Mouse (Mus musculus) gastrocnemius, postnatal 25 days (tissue): ENCODE data around the gene Nrg3. TPM values are rescaled to one million over a fixed set of nuclear protein-coding genes. Genes with fewer than 3 reads are reported as not detected.
A peak's percentile ranks its signal among the peaks of the same experiment; 100 is the strongest.
"Not testable (repeated sequence)": the region's sequence is repeated elsewhere in the genome, so short reads cannot be mapped to it uniquely, and the experiment has no call there.

Experiments used
- DNase-seq: peaks from one replicate; pipeline ENCODE4 v3.0.0; 2022
- total RNA-seq, 2 experiments: library from RNA; stranded (reverse); gene quantifications; 1 replicate in 1 of 2; 2 replicates in 1 of 2; pipeline ENCODE4 v1.2.3; 2021

Gene Nrg3
- total RNA-seq, 2 experiments from 2014 or later: not detected

DNA sequence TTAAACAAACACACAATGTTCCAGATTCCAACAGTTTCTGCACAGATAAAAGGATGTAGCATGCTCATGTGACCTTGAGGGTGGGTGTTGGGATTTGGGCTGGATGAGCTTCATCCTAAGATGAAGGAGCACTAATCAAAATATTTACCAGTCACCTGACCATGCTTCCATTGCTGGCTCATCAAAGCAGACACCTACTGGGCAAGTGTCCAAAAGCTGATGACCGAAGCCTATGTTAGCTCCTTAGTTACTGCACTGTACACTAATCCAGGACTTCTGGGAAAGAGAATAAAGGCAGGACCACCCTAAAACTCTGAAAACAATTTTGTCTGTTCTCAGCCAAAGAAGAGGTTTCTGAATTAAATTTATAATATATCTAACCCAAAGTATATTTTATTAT is 261.4 kb downstream of the Nrg3 start:
- no peak for DNase-seq

DNA sequence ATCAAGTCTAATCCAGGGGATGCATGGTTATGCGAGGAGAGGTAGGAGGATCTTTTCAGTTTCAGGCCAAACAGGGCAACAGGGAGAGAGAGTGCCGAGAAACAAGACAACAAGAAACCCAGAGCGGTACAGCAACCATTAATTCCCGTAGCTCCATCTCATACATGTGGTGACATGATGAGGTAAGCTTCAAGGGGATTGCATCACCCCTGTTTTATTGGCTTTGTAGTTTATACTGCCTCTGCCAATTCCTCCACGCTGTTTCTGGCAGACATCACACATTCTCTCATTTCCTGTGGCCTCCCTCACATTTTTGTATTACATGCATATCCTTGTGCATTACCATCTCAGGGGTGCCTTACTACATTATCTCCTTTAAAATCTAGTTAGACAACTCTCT is 280.9 kb downstream of the Nrg3 start:
- peak; percentile 5 for DNase-seq

DNA sequence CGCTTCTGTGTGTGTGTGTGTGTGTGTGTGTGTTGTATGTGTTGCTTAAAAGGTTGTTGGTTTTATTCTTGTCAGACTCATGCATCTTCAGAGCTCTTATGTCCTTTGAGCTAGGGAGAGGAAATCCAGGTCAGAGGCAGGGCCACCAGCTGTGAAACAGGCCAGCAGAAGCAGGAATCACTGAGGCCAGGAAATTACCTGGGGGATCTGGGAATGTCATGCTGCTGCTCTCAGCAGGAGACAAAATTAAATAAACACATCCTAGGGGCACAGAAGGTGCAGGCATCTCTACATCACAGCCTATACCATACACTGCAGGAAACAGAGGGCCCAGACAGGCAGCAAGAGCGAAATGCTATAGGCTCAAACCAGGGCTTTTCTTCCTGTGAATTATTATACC is 299.2 kb downstream of the Nrg3 start:
- no peak for DNase-seq

DNA sequence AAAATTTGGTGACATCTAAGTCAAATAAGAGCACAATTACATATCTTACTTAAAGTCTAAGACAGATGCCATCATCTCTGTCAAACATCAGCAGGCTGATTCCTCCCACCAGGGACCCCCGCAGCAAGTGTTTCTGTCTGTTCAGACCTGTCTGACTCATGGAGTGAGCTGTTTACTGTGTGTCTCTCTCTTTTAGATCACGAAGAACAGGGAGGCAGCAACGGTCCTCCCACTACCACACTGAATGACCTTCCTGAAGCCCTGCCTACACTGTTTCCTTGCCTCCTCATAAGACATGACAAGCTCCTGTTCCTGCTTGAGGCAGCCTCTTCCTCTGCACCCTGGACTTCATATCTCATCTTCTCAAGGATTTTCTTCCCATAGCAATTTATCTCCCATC is 312.7 kb downstream of the Nrg3 start:
- DNase-seq: no peak

DNA sequence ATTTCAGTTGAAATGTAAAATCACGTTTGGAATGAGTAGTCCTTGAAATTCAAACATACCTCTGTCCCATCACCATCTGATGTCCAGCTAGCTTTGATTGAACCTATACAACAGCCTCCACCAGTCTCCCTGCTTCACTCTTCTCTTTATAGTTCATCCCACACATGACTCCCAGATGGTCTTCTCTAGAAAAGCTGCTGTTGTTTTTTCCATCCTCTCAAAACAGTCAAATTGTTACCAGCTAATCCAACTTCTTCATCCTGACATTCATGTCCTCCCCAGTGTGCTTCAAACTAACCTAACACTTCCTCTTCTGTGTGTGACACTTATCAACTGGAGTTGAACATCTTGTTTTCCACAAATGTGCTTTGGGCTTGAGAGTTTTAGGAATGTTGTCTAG is 317.4 kb downstream of the Nrg3 start:
- DNase-seq: no peak

DNA sequence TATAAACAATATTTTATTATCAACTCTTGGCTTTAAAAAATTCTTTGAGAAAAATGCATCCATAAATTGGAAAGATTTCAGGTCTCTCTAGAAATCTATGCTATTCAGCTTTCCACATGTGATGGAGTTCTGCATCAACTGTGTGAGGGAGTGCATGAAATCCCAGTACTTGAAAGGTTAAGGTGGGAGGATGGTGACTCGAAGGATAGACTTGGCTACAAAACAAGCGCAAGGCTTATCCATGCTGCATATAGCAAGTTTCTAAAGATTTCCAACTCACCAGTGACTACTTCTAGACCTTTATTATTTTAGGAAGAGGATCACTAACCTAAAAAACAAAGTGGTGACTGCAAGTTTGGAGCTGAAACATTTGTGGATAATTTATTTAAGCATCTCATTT is 343.1 kb downstream of the Nrg3 start:
- no peak for DNase-seq

DNA sequence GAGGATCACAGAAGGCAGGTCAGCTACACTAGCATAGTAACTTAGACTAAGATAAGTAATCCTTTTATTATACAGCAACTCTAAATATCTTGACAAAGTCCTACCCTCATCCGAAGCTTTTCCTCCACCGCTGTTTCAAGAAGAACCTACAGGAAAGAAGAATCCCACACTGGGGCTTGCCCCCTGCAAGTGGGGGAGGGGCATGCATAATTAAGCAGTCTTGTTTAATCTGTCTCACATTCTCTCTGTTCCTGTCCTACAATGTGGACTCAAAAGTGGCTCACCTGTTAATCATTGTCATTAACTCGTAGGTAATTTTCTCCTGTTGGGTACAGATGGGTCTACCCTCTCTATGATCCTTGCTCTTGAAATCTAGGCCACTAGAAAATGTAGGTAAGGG is 354.9 kb downstream of the Nrg3 start:
- DNase-seq: no peak

DNA sequence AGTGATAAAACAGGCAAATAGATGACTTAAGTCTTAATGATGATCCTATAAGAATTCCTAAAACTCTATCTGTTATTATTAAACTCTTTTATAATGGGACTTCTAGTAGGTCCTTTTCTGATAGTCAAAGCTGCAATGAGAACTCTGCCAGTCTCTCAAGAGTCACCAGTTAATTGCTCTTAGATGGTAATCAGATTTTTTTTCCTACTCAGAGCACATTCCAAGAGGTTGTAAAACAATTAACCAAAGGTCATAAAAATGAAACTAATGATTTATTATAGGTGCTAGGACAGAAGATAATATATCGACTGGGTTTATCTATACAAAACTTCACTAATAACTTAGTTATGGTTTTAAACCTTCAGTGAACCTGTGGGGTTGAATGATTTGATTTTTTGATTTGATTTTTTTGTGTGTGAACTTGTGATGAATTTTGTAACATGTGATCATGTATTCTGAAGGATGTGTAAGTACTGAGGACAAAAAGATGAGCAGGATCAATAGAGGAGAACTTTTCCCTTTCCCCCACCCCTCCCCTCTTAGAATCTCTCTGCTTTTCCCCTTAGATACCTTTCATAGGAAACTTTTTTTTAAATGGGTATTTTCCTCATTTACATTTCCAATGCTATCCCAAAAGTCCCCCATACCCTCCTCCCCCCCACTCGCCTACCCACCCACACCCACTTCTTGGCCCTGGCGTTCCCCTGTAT is 356.2 kb downstream of the Nrg3 start:
- not testable (repeated sequence) for DNase-seq

DNA sequence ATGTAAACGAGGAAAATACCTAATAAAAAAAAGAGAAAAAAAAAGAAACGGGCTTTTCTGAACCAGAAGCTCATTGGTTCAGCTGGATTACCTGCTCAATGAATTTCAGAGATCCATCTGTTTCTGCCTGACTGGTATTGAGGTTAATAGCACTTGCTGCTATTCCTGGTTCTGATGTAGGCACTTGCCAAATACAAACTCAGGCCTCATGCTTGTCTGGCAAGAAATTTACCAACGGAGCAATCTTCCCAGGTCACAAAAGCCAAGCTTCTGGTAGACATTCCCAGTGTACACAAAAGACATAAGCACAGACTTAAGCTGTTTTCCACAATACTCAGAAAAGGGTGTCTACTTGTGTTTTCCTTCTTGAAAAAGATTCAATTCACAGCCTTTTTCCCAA is 363.3 kb downstream of the Nrg3 start:
- no peak for DNase-seq

DNA sequence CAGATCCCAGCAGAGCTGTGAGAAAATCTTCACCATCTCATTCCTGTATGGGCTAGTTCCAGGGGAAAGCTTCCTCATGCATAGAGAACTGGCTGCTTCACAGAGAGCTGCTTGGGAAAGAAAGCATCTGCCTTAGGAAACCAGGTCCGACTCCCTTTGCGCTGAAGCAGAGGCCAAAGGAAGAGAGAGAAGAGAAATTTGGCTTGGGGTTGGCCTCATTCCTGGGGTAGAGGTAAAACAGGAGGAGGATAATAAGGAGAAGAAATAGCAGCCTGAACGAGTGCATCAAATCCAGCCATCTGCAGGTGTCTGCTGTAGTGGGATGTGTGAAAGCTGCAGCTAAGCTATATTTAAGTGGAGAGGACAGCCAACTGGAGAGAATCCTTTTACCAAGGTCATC is 366.1 kb downstream of the Nrg3 start:
- DNase-seq: no peak

DNA sequence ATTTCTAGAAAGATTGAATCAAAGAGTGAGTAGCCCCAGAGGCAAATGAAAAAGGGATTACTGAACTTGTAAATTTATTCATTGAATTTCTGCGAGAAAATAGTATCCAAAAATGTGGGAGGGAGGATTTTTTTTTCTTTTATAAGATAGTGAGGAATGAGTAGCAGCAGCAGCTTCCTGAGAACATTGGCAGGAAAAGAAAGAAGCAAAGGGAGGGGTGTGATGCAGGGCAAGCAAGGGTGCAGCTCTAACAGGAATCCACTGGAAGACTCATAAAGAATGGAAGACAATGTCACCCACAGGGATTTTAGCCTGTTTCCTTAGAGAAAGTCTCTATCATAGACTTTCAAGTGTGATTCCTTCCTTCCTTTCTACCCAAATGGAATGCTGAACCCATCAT is 377.7 kb downstream of the Nrg3 start:
- DNase-seq: no peak

DNA sequence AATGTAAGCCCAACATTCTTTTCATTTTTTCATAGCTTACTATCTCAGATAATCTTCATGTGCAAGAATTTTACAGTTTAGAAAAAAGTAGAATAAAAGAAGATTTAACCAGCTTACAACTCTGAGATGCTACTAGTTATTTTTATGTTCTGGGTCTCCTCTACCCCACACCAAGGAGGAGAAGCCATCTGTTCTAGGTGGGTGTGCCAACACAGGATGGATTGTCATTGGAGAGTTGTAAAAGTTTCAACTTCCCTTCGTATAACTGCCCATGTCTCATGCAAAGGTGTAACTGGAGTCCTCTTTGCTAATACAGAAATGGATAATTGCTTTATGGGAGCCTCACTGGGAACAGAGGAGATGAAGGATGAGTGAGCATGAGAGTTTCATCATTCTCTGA is 393.4 kb downstream of the Nrg3 start:
- no peak for DNase-seq

DNA sequence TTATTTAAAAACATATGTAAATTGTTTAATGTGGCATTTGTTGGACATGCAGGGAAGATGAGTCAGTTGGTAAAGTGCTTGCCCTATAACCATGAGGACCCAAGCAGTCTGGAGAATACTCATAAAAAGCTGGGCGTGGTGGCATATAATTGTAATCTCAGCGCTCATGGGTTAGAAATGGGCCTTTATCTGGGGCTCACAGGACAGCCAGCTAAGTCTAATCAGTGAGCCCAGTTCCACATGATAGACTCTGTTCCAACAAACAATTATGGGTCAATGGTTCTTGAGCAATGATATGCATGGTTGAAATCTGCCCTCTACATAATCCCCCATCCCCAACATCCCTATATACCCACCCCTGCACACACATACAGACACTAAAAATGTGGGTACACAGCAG is 421.3 kb downstream of the Nrg3 start:
- no peak for DNase-seq

DNA sequence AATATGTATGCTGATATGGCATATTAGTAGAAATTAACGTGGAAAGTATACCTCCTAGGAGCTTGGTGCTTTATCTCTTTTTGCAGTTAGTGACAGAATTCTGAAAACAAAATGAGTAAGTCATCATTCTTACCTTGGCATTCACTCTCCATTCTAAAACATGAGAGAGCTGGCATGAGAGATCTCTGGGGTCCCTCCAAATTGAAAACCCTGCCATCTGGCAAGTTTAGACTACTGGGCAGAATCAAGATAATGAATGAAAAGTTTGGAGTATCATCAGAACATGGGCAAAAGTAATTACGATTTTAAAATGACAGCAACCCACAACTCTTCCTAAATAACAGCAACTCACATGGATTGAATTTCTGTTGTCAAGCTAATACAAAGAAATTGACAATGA is 423.9 kb downstream of the Nrg3 start:
- DNase-seq: no peak

DNA sequence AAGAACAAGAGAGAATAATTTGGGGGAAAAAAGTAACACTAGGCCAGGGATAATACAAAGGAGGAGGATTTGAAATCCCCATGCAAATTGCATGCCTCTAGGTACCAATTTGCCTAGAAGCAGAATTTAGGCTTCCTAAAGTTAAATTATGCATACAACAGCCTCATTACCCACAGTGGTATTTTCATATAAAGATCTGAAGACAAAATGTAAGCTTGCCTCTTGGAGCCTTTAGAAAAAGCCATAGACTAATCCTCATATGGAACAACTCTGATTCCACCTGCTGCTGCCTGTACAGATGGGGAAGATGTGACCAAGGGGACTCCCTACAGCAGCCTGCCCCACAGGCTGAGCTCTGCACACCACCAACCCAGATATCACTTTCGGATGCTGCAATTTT is 428.6 kb downstream of the Nrg3 start:
- no peak for DNase-seq

DNA sequence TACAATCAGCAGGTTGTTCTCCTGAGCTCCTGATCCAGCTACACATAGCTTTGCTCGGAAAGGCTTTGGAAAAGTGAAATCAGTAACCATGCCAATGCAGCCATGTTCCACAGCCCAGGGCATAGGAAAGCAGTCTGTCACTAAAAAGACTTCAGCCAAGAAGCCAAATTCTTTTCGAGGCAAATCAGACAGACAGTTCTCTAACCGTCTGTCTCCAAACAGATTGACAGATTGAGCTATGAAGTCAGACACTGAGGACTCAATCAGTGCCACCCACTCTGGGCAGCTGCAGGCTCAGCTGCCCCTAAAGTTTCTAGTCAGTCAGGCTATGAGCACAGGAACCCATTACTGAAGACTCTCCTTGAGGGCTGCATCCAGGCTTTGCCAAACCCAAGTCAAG is 429.1 kb downstream of the Nrg3 start:
- DNase-seq: no peak

DNA sequence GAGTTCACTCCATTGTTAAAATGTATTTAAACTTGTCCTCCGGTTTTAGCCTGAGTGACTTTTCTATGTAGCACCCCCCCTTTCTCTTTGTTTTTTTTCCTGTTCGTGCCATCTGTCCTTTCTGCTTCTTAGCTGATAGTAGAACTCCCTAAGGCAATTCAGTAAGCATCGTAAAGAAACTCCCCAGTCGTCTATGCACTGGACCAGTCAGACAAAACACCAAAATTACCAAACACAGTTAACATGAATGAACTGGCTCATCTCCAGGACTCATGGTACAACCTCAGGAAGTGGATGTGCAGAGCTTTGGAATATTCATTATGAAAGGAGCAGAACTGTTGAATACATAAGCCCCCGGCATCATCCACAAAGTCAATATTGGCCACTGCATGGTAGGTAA is 429.5 kb downstream of the Nrg3 start:
- DNase-seq: no peak

DNA sequence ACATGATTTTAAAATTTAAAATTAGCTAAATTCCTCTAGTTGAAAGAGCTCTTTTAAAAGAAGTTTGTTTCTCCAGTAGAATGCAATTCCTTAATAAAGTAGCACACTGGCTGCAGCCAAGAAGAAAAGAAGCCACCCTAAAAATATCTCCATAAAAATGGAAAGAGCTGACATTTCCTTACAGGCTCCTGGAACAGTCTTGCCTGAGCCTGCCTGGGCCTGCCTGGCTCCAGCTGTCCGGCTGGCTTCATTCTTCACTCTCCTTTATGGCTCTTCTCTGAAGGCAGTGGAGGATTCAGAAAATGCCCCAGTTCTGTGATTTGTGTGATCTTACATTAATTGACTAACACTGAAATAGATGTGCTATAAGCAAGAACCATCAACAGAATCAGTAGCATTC is 433.8 kb downstream of the Nrg3 start:
- no peak for DNase-seq

DNA sequence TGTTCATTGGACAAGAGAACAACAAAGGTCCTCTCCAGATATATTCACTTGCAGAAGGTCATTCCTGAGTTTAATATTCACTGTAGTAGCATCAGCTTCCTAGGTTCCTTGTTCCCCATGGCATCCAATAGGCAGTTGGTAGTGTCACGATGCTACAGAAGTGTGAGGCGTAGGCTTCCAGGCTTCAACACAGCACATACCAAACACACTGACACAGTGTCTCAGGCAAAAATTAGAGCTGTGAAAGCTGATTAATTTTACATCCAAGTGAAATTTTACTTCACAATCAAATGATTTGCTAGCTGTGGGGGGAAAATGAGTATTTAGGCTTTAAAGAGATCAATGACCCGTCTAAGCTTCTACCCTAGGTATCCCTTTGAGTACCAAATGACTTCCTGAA is 438.4 kb downstream of the Nrg3 start:
- DNase-seq: no peak

DNA sequence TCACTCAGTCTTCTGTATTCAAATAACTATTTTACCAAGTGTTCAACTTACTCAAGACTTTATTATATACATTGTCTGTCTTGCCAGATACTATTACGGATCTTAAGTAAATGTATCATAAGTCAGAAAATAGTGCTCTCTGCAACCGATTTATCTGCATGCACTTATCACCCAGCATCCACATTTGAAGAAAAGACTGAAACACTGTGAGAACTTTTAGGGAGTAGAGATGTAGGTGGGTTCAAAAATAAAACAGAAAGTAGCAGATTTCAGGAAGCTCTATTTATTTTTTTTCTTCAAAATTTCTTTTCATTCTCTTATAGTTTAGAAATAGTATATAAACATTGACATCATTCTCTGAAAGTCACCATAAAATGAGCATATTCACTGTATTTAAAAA is 449.8 kb downstream of the Nrg3 start:
- DNase-seq: no peak

DNA sequence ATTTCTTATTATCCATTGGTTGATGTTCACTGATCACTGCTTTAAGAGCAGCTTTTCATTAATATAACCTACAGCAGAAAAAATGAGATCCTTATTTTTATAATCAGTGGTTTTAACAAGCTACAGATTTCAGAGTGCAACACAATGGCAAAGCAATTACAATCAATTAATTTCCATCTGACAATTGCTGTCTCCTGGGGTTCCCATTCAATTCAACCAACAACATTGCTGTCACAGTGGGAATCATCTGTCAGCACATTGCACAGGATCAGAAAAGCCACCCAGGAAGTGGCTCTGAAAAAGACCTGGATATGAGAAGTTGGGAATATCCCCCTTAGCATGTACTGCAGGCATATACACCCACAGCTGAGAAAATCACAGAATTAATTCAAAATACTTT is 458.8 kb downstream of the Nrg3 start:
- no peak for DNase-seq

DNA sequence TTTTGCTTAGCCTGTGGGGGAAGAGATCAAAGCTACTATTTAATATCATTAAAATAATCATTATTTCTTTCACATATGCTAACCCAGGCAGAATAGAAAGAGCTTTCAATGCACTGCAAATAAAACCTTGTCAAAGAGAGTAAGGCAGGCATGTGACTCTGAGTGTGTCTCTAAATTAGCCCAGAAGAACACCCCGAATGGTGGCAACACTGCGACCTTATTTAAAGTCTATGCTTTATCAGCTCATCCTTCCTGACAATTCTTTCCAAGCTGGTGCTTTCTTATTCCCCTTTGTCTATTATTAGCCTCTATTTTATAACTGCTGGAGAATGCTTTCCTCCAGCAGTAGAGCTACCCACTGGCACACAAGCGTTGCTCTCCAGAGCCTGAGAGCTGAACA is 475.0 kb downstream of the Nrg3 start:
- DNase-seq: no peak

DNA sequence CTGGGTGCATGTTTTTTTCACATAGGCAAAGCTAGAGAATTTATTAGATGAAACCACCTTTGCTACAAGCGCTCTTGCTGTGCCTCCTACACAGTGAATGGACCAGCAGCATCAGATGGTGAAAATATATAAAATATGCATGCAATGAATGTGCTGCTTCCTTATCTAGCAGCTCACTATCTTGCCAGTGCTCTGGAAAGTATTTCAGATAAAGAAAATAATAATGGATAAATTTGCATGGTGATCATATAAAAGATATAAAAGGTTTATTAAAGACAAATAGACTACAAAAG is 480.4 kb downstream of the Nrg3 start:
- no peak for DNase-seq

DNA sequence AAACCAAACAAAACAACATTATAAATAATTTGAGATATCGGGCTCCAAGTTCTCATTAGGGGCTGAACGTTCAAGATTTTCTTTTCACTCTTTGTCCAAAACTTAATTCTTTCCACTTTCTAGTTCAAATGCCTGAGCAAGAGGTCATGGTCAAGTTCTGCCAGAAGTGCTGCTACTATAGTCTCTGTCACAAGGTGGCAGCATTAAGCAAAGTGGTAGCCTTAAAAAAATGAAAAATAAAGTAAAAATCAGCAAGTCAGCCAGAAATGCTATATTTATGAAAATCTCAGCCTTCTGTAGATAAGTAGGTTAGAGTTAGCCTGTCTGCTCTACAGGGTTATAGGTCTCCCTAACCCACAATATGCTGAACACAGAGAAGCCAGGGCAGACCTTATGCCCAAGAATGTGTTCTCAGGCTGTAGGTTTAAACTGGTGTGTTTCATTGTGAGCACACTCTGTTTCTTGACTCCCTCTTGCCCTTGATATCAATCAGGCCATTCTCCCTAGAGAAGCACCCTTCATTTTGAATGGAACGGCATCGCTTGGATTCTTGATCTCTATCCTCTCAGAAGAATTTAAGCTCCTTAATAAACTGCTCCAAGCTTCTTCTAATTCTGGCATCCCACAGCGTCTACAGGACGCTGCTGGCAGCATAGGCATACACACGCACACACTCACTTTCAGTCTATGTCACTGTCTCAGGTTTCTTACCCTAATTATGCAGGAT is 480.9 kb downstream of the Nrg3 start:
- no peak for DNase-seq

DNA sequence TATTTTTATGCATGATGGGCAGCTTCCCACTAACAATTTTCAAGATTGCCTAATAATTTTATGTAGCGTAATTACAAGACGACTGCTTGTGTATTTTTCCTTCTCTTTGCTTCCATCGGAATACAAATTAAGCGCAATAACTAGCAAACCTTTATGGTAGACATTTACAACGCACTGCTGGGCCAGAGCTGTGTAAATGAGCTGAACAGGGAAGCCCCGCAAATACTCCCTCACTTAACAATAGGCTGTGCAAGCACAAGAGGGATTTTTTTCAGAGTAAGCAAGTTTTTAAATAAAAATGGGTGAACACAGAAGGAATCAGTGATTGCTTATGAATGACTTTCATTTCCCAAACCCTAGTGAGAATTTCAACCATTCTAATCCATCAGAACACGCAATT is 513.5 kb downstream of the Nrg3 start:
- DNase-seq: no peak
